Mouse (Mus musculus) limb, embryonic 13.5 days (tissue): ENCODE results near the gene Lpo. TPM values are rescaled to one million over a fixed set of nuclear protein-coding genes. Genes with fewer than 3 reads are reported as not detected.

Experiments used
- microRNA counts: library from miRNA; unstranded; fragments of <30 nt; microRNA quantifications from one replicate; lab custom pipeline; 2016
- microRNA-seq: library from miRNA; unstranded; fragments of <30 nt; microRNA quantifications from one replicate; pipeline ENCODE4, GENCODE M21; 2016
- polyA plus RNA-seq: library from polyadenylated mRNA; unstranded; fragments of >200 nt; fragmentation: Nextera tagmentation; extraction: Ambion mirVana; gene quantifications from 2 replicates; pipeline ENCODE4 v1.2.1, GENCODE M21; 2015

The Lpo gene
- polyA plus RNA-seq, 1 experiment from 2014 or later = 0.06 TPM

MicroRNAs encoded within 50 kb of the gene (microRNA counts, 519-probe panel; counts per million panel counts)
- microRNA mmu-miR-142-3p (lab: Ali Mortazavi, UCI) = 3,734 counts per million, percentile 70 among the panel's probes with 10 or more counts
- 3,773 counts per million, percentile 71 among the panel's probes with 10 or more counts for microRNA mmu-miR-142-5p (lab: Ali Mortazavi, UCI)

Small RNAs within 50 kb of the gene (microRNA-seq; reads per million reads assigned to microRNA genes)
- gene Mir142 (not detected), gene Mir142b (not detected)

Other genes with a start within 250 kb of the Lpo start
- gene Mtmr4, start 236.1 kb downstream of the Lpo start, polyA plus RNA-seq = 31.1 and 38.9 TPM in 2 replicates
- 0.29 and 0.42 TPM in 2 replicates for gene Hsf5, start 211.1 kb downstream of the Lpo start, polyA plus RNA-seq
- gene Rnf43, start 165.6 kb downstream of the Lpo start, polyA plus RNA-seq = 3.2 and 4.2 TPM in 2 replicates
- gene Supt4a, start 90.7 kb downstream of the Lpo start, polyA plus RNA-seq = 159 and 167 TPM in 2 replicates
- gene Tspoap1, start 67.7 kb downstream of the Lpo start, polyA plus RNA-seq = 2.3 and 2.7 TPM in 2 replicates
- gene Mpo, start 34.7 kb downstream of the Lpo start, polyA plus RNA-seq = 1.0 and 2.1 TPM in 2 replicates
- 19.2 and 21.3 TPM in 2 replicates for gene Mks1, start 24.9 kb upstream of the Lpo start, polyA plus RNA-seq
- 0.67 and 0.89 TPM in 2 replicates for gene Epx, start 47.2 kb upstream of the Lpo start, polyA plus RNA-seq
- not detected in 2 replicates for gene Olfr462, start 64.0 kb upstream of the Lpo start, polyA plus RNA-seq
- gene Olfr463, start 69.1 kb upstream of the Lpo start, polyA plus RNA-seq = not detected in 2 replicates
- not detected in 2 replicates for gene Olfr464, start 92.7 kb upstream of the Lpo start, polyA plus RNA-seq
- gene Dynll2, start 159.2 kb upstream of the Lpo start, polyA plus RNA-seq = 16.7 and 18.9 TPM in 2 replicates
- gene Srsf1, start 219.1 kb upstream of the Lpo start, polyA plus RNA-seq = 340 and 357 TPM in 2 replicates
- gene Vezf1, start 240.0 kb upstream of the Lpo start, polyA plus RNA-seq = 46.8 and 48.9 TPM in 2 replicates